Mouse (Mus musculus): ENCODE measurements around the gene Pdgfra.

Gene Pdgfra

DNA sequence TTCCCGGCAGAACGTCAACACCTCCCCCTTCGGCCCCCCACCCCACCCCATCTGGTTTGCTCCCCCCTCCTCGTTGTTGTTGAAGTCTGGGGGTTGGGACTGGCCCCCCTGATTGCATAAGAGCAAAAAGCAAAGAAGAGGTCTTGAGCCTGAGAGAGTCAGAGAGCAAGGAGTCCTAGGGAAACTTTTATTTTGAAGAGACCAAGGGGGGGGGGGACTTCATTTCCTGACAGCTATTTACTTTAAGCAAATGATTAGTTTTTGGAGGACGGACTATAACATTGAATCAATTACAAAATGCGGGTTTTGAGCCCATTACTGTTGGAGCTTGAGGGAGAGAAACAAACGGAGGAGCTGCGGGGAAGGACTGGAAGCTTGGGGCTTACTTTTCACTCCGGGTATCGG, at the start of gene Pdgfra:
TSS of gene Pdgfra (plus strand) at position 272 of the 405 bp plus-strand sequence.
- no peak for DNase-seq

GRCm38 (mm10) chr5:75106511-75106910, 45.6 kb upstream of the Pdgfra start:
- DNase-seq = no peak

DNA sequence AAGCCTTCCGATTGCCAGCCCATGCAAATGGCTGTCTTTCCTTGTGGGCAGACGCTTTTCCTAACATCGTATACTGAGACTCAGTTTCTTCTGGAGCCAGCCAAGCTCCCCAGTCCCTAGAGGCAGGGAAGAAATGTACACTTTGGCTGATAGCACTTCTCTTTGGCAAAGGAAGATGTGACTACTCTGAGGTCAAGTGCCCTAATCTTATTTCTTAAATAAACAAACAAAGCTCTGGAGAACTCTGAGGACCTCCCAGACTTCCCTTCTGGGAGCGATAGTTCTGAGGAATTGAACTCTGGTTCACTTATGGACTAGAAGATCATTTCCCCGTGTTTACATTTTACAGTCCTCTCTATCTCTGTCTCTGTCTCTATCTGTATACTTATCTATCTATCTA, 42.7 kb upstream of the Pdgfra start:
- no peak for DNase-seq

DNA sequence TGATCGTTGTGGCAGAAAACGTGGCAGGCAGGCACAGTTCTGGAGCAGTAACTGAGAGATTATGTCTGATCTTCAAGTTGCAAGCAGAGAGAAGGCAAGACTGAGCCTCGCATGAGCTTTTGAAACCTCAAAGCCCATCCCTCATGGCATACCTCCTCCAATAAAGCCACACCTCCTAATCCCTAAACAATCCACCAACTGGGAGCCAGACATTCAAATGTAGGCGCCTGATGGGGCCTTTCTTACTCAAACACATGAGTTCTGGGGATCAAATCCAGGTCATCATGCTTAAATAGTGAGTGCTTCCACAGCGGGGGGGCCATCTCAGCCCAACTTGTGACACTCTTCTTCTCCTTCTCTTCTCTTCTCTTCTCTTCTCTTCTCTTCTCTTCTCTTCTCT, 40.3 kb upstream of the Pdgfra start:
- no peak for DNase-seq

DNA sequence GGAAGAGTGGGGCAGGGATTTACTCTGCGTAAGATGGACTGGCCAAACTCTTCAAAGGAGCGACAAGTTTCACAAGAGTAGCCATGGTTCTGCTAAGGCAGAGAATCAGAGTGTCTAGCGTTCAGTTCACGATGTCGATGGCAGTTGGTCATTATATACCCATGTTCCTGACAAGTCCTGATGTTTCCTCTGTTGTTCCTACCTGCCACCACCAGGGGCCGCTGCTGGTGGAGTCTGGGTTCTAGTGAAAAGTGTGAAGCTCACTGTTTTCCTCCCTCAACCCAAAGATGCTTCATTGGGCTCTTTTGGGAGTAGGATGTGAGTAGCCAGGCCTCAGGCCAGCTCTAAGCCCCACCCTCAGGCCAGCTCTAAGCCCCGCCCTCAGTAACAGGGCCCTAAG, 33.3 kb upstream of the Pdgfra start:
- no peak for DNase-seq

DNA sequence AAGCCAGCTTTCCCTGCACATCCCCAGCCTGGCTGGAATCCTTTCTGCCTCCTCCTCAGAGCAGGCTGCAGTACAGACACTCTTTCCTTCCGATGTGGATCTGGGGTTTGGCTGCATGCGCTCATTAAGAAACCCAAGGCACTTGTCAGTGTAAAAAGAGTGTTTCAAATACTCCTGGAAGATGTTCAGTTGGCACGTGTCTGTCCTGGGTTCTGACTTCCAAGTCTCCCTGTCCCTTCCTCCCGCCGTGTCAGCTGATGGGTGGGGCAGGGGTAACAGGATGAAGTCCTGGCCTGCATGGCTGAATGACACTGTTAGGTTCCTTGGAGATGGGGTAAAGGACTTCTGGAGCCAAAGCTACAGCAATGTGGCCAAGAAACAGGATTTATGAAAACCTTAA, 30.4 kb upstream of the Pdgfra start:
- DNase-seq = no peak

DNA sequence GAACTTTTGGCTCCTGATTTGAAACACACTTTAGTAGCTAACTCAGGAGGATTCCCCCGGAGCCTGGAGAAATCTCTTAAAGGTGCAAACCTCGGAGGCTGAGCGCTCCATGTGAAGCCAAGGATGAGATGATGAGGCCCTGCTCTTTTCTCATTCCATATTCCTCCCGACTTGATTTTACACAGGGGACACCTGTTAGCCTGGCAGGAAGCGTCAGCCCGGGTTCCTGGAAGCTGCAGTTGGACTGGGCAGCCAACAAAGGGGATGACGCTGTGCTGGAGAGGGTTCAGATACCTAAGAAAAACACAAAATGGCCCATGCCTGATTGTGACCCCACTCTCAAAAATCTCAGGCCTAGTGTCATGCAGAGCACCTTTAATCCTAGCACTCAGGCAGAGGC, 17.4 kb upstream of the Pdgfra start:
- no peak for DNase-seq

DNA sequence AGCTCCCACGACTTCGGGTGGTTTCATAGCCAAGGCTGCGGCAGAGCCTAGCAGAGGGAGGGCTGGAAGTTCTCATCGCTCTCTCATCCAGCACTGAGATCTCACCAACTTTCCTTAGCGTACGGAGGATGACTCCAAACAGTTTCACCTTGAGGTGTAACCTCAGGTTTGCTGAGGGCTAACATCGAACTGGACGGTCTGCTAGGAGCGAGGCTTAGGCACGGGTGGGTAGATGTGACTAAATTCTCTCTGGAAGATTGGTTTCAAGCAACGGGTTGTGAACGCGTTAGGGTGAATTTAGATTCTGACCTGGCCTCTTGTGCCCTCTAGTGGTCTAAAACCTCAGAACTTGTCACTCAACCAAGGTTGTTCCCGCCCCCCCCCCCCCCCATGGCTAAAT, 9.0 kb upstream of the Pdgfra start:
- DNase-seq = peak; percentile 35

DNA sequence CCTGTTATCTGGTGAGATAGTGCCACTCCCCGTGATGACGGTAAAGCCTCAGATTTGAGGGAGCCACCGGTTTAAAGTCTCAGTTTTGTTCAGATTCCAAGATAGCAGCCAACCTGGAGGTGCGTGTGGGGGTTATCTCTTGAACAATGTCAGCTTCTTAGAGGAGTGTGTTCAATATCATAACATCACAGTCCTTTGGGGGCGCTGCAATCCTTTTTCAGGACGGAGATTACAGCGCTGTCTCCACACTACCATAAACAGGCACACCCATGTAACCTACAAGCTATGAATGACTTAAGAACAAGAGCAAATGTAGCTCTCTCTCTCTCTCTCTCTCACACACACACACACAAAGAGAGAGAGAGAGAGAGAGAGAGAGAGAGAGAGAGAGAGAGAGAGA, 8.3 kb upstream of the Pdgfra start:
- DNase-seq = no peak

DNA sequence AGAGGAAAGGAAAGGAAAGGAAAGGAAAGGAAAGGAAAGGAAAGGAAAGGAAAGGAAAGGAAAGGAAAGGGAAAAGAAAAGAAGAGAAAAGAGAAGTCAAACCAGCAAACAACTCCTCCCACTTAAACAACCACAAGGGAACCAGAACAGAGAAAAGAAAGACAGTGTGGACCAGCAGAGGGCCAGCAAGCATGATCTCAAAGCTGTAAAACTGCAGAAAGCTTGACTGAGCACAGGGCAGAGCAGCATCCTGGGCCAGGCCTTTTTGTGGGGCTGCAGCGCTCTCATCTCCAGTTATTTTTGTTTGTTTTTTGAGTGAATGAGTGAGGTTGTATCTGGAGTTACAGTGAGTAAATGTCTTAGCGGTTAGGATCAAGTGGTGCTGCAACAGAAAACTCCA, 6.8 kb upstream of the Pdgfra start:
- no peak for DNase-seq

GRCm38 (mm10) chr5:75146469-75146868, 5.6 kb upstream of the Pdgfra start:
- no peak for DNase-seq

DNA sequence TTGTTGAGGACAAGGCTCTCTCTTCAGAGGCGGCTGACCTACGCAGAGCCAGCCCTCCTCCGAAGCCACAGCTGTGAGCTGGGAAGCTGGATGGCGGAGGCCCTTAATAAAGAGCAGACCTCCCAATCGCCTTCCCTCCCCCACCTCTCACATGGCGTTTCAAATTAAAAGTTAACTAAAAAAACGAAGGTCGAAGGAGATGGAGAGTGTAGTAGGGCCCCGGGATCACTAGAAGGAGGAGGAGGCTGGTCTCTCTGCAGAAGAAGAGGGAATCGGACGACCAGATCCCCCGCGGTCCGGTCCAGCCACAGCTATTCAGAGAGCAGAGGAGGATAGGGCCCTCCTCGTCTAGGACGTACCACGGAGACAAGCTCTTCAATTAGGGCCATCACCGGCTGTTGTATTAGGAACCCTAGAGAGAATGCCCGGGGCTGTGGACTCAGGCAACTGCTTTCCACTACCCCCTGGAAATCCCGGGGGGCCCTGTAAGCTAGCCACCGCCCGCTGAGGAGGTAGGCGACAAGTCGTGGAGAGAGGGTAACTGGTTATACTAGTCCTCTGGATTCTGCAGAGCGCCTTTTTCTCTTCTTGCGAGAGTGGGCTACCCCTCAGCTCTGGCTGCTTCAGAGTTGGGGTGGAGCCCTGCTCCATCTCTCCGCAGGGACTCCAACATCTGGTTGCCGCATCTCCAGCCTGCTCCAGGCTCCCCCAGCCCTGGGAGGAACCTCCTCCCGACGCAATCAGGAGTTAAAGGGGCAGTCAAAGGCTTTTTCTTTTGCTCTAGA, 3.6 kb upstream of the Pdgfra start:
- no peak for DNase-seq

GRCm38 (mm10) chr5:75149380-75149779, 2.7 kb upstream of the Pdgfra start:
- no peak for DNase-seq

GRCm38 (mm10) chr5:75149880-75150279, 2.2 kb upstream of the Pdgfra start:
- no peak for DNase-seq

- no peak for DNase-seq
Measured at GRCm38 (mm10) chr5:75150341-75150981, 1.6 kb upstream of the Pdgfra start.

GRCm38 (mm10) chr5:75151146-75151900, 769 bp upstream of the Pdgfra start:
- DNase-seq = no peak

- no peak for DNase-seq
Measured at GRCm38 (mm10) chr5:75152791-75153625, 916 bp downstream of the Pdgfra start.

DNA sequence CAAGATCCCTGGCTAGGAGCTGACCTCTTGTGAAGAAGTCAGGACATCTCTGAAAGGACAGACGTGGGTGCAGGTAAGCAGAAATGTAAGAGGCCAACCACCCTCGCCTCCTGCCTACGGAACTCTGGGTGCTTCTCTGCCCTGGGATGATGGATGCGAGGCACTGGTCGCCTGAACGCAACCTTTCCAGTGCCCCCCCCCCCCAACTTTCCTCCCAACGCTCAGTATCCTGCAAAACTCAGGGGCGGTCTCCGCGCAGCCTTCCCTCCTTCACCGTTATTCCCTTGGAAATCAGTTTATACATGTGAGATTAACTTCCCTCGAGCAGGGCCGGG, 1.5 kb downstream of the Pdgfra start:
- DNase-seq = no peak

DNA sequence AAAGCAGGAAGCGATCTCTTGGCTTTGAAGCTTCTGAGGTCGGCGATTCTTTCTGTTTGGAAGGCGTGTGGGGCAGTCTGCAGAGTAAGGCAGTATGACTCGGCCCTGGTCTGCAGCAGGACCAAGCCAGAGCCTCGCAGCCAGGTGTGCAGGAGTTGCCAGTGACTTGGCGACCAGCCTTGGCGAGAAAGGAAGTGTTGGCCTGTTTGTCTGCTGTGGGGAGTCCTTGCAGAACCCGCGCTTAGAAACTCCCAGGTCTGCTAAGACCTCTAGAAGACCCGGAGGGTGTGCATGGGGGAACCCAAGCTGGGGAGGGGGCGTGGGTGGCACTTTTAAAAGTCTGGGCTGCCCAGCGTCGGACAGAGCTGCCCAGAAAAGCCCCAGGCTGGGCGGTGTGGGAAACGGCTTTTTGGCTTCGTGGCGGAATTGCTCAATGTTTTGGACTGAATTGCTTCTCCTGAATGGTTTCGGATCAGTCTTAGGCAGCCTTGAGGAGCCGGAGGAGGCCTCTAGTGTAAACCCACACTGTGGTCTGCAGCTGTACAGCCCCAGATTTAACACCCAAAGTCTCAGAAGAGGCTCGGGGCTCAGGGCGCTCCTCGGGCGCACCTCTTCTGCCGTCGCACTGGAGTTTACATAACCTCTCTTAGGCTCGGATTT, 2.0 kb downstream of the Pdgfra start:
- DNase-seq = no peak

- no peak for DNase-seq
Measured at GRCm38 (mm10) chr5:75154621-75155235, 2.6 kb downstream of the Pdgfra start.

DNA sequence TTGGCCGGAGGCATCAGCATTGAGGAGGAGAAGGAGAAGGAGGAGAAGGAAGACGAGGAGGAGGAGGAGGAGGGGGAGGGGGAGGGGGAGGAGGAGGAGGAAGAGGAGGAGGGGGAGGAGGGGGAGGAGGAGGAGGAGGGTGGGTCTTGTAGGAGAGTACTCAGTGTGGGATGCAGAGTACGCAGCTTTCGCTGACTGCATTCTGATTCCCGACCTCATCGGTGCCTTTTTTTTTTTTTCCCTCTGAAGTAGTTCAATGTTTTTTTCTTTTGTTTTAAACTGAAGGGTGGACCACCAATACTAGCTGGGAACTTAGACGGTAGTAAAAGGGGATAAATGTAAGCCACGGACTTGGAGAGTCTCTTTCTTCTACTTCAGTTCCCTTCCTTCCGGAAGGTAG, 3.2 kb downstream of the Pdgfra start:
- DNase-seq = no peak
